Comparison of ENCODE assay signal across 14 mouse cellular contexts in the genomic region with DNA sequence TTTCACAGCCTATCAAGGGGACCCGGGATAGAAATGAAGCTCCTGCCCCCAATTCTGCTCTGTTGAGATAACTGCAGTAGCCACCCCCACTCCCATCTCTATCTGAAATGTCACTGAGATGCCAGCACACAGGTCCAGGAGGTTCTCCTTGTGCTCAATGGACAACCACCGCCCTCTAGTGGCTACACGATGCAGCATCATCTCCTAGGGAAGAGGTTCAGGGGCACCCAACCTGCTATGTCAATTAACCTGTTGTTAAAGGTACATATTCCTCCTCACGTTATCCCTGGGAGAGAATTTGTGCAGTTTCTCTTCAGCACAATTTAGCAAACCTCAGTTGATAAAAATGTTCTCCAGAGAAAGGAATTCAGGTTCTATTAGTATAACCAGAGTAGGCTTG. TPM values are rescaled to one million over a fixed set of nuclear protein-coding genes. Genes with fewer than 3 reads are reported as not detected.
DNase-seq lines count a peak whose midpoint lies in the region; ATAC-seq and TF ChIP-seq lines count a peak whose summit lies in the region.
"Not testable (repeated sequence)": the region's sequence is repeated elsewhere in the genome, so short reads cannot be mapped to it uniquely, and the experiment has no call there.
"Had no signal": no experiment of that assay in that cellular context is flagged by ENCODE, and none has a peak within 500 bp of the region (broad histone marks: within the 10 kb centered on the region; RNA-seq: fewer than 3 reads in every experiment).

No protein-coding gene starts in this region.

- H3K4me3 ChIP-seq in MEL (ENCODE audit: control insufficient read depth in 1 of 2, insufficient read depth in 1 of 2, low read depth in 2 of 2, low read length in 2 of 2); embryonic facial prominence, embryonic 11.5 days (ENCODE audit: low read depth, low read length); hindbrain, embryonic 11.5 days (ENCODE audit: low read depth, low read length); liver, embryonic 14.5 days (ENCODE audit: insufficient read depth in 1 of 2, low read depth in 2 of 2, low read length in 2 of 2): not testable (repeated sequence)

- H3K9ac ChIP-seq in MEL (ENCODE audit: control insufficient read depth, low read depth, low read length, poor library complexity, severe bottlenecking); embryonic facial prominence, embryonic 11.5 days (replicated peaks; ENCODE audit: low read length); hindbrain, embryonic 11.5 days (ENCODE audit: low read depth, low read length); liver, embryonic 14.5 days (replicated peaks): not testable (repeated sequence)

- not testable (repeated sequence) for H3K79me2 ChIP-seq in MEL (ENCODE audit: control insufficient read depth, insufficient read depth, low read length, poor library complexity)

- not testable (repeated sequence) for TF ChIP-seq EP300 in MEL (IDR thresholded peaks at IDR 0.05; ENCODE audit: low read depth in 1 of 2, low read length in 2 of 2)
- TF ChIP-seq EP300 in liver, embryonic 14.5 days (IDR thresholded peaks at IDR 0.05; ENCODE audit: low read depth): peak; percentile 57

- DNase-seq in MEL (ENCODE audit: low read depth, low spot score): peak; percentile 31
- peak; percentile 24 for DNase-seq in c-Kit-positive CD71-positive TER-119-negative erythroid progenitor cells, embryonic 14.5 days (ENCODE audit: low read depth)
- peak; percentile 6 for DNase-seq in embryonic facial prominence, embryonic 11.5 days (ENCODE audit: low spot score)
- peak; percentile 8 for DNase-seq in hindbrain, embryonic 11.5 days (ENCODE audit: low spot score)
- peak; percentile 26 for DNase-seq in layer of hippocampus, adult 9-10 months (ENCODE audit: low spot score)
- peak; percentile 17 to 22 (median 20) for DNase-seq in liver, embryonic 14.5 days (ENCODE audit: low read depth in 3 of 3, low spot score in 3 of 3)
- DNase-seq in retina, embryonic 14.5 days (ENCODE audit: low spot score): peak; percentile 42
- DNase-seq in thymus, postnatal 4 days: peak; percentile 39

- H3K4me2 ChIP-seq in embryonic facial prominence, embryonic 11.5 days (ENCODE audit: low read depth, low read length); hindbrain, embryonic 11.5 days (replicated peaks; ENCODE audit: low read depth, low read length); liver, embryonic 14.5 days (ENCODE audit: low read depth): not testable (repeated sequence)

- not testable (repeated sequence) for H3K27ac ChIP-seq in MEL (ENCODE audit: control insufficient read depth, low read depth, low read length); embryonic facial prominence, embryonic 11.5 days (replicated peaks; ENCODE audit: low read depth, low read length); hindbrain, embryonic 11.5 days (ENCODE audit: low read depth, low read length); liver, embryonic 14.5 days

- not testable (repeated sequence) for ATAC-seq in embryonic facial prominence, embryonic 11.5 days (replicated peaks; ENCODE audit: insufficient number of reproducible peaks, low FRiP score, low TSS enrichment, low read depth); hindbrain, embryonic 11.5 days (ENCODE audit: low FRiP score); liver, embryonic 14.5 days (ENCODE audit: insufficient read depth)

- not testable (repeated sequence) for H3K4me1 ChIP-seq in MEL (ENCODE audit: control insufficient read depth in 1 of 2, insufficient read depth in 2 of 2, low read length in 2 of 2); embryonic facial prominence, embryonic 11.5 days (ENCODE audit: control insufficient read depth, insufficient read depth, low read length); hindbrain, embryonic 11.5 days (replicated peaks; ENCODE audit: control insufficient read depth, insufficient read depth, low read length); liver, embryonic 14.5 days (replicated peaks; ENCODE audit: control insufficient read depth in 2 of 2, insufficient read depth in 2 of 2, low read length in 1 of 2)

- WGBS in embryonic facial prominence, embryonic 11.5 days: 11% methylated on average over 4 of the region's 4 CpGs
- 12% methylated on average over 4 of the region's 4 CpGs for WGBS in hindbrain, embryonic 11.5 days
- WGBS in liver, embryonic 14.5 days (ENCODE audit: insufficient replicate concordance): under 1% methylated on average over 4 of the region's 4 CpGs

- peak; percentile 49 for TF ChIP-seq RAD21 in MEL (IDR thresholded peaks at IDR 0.05; ENCODE audit: low read depth, low read length)

- H3K9me3 ChIP-seq in MEL (replicated peaks; ENCODE audit: insufficient read depth, low read length); embryonic facial prominence, embryonic 11.5 days (replicated peaks; ENCODE audit: control insufficient read depth, low read length); hindbrain, embryonic 11.5 days (ENCODE audit: control insufficient read depth, low read length); liver, embryonic 14.5 days (ENCODE audit: control insufficient read depth, low read length): not testable (repeated sequence)

- not testable (repeated sequence) for H3K36me3 ChIP-seq in MEL (ENCODE audit: control insufficient read depth in 1 of 2, insufficient read depth in 2 of 2, low read length in 2 of 2); embryonic facial prominence, embryonic 11.5 days (replicated peaks; ENCODE audit: control insufficient read depth, insufficient read depth, low read depth, low read length); hindbrain, embryonic 11.5 days (ENCODE audit: control insufficient read depth, insufficient read depth, low read length); liver, embryonic 14.5 days (replicated peaks; ENCODE audit: control insufficient read depth, insufficient read depth, low read depth)

- peak; percentile 28 to 59 (median 51); a peak in 5 of 6 replicates for TF ChIP-seq CTCF in MEL (IDR thresholded peaks at IDR 0.05 in 2 of 3, conservative IDR thresholded peaks at IDR 0.05 in 1 of 3; ENCODE audit: control insufficient read depth in 1 of 3, insufficient read depth in 1 of 3, low read depth in 2 of 3, low read length in 3 of 3, poor library complexity in 1 of 3, severe bottlenecking in 1 of 3)
- TF ChIP-seq CTCF in liver, embryonic 14.5 days (IDR thresholded peaks at IDR 0.05; ENCODE audit: low read depth): peak; percentile 79

- not testable (repeated sequence) for H3K27me3 ChIP-seq in MEL (ENCODE audit: control insufficient read depth in 1 of 2, insufficient read depth in 2 of 2, low read length in 2 of 2); embryonic facial prominence, embryonic 11.5 days (ENCODE audit: control insufficient read depth, insufficient read depth, low read length); hindbrain, embryonic 11.5 days (ENCODE audit: control insufficient read depth, insufficient read depth, low read length); liver, embryonic 14.5 days (ENCODE audit: control insufficient read depth, insufficient read depth, low read length)

- TF ChIP-seq POLR2A in MEL (IDR thresholded peaks at IDR 0.05; ENCODE audit: control insufficient read depth in 1 of 2, insufficient read depth in 1 of 2, low read depth in 1 of 2, low read length in 2 of 2, poor library complexity in 1 of 2): not testable (repeated sequence)

RNA-seq across cellular contexts. Expression of gene Gm6408, which starts 2.2 kb away (rescaled TPM):
- not detected in 2 replicates for total RNA-seq in MEL (2012; rRNA removed)
- not detected for polyA plus RNA-seq in MEL (2012; ENCODE audit: insufficient read depth in 1 of 2, insufficient read length in 2 of 2, low read depth in 1 of 2, low replicate concordance in 2 of 2, missing spikeins in 1 of 2)
- polyA plus RNA-seq in embryonic facial prominence, embryonic 11.5 days (2014; fragmentation: Nextera tagmentation; extraction: Ambion mirVana): not detected in 2 replicates
- not detected in 2 replicates for polyA plus RNA-seq in hindbrain, embryonic 11.5 days (2014; fragmentation: Nextera tagmentation; extraction: Ambion mirVana)
- polyA plus RNA-seq in liver, embryonic 14.5 days (2012; rRNA removed): not detected in 2 replicates
- not detected in 2 replicates for polyA plus RNA-seq in liver, embryonic 14.5 days (2014; fragmentation: Nextera tagmentation; extraction: Ambion mirVana)
- total RNA-seq: adrenal gland, postnatal 4 days; monocyte, adult 5-6 weeks had no signal
- polyA plus RNA-seq: embryonic facial prominence, embryonic 13.5 days; forebrain, embryonic 16.5 days; hindbrain, embryonic 16.5 days; stomach, embryonic 16.5 days had no signal

RNA-seq across cellular contexts. Expression of gene Gm6370, which starts 11.6 kb away (rescaled TPM):
- not detected in 2 replicates for total RNA-seq in MEL (2012; rRNA removed)
- polyA plus RNA-seq in MEL (2012; ENCODE audit: insufficient read depth in 1 of 2, insufficient read length in 2 of 2, low read depth in 1 of 2, low replicate concordance in 2 of 2, missing spikeins in 1 of 2): not detected
- polyA plus RNA-seq in embryonic facial prominence, embryonic 11.5 days (2014; fragmentation: Nextera tagmentation; extraction: Ambion mirVana): not detected in 2 replicates
- not detected in 2 replicates for polyA plus RNA-seq in hindbrain, embryonic 11.5 days (2014; fragmentation: Nextera tagmentation; extraction: Ambion mirVana)
- not detected in 2 replicates for polyA plus RNA-seq in liver, embryonic 14.5 days (2012; rRNA removed)
- not detected in 2 replicates for polyA plus RNA-seq in liver, embryonic 14.5 days (2014; fragmentation: Nextera tagmentation; extraction: Ambion mirVana)
- total RNA-seq: adrenal gland, postnatal 4 days; monocyte, adult 5-6 weeks had no signal
- polyA plus RNA-seq: embryonic facial prominence, embryonic 13.5 days; forebrain, embryonic 16.5 days; hindbrain, embryonic 16.5 days; stomach, embryonic 16.5 days had no signal

RNA-seq across cellular contexts. Expression of gene 4930449I24Rik, which starts 22.6 kb away (rescaled TPM):
- not detected in 2 replicates for total RNA-seq in MEL (2012; rRNA removed)
- polyA plus RNA-seq in MEL (2012; ENCODE audit: insufficient read depth in 1 of 2, insufficient read length in 2 of 2, low read depth in 1 of 2, low replicate concordance in 2 of 2, missing spikeins in 1 of 2): not detected
- polyA plus RNA-seq in embryonic facial prominence, embryonic 11.5 days (2014; fragmentation: Nextera tagmentation; extraction: Ambion mirVana): not detected in 2 replicates
- polyA plus RNA-seq in hindbrain, embryonic 11.5 days (2014; fragmentation: Nextera tagmentation; extraction: Ambion mirVana): not detected in 2 replicates
- not detected in 2 replicates for polyA plus RNA-seq in liver, embryonic 14.5 days (2012; rRNA removed)
- polyA plus RNA-seq in liver, embryonic 14.5 days (2014; fragmentation: Nextera tagmentation; extraction: Ambion mirVana): not detected in 2 replicates
- total RNA-seq: adrenal gland, postnatal 4 days; monocyte, adult 5-6 weeks had no signal
- polyA plus RNA-seq: embryonic facial prominence, embryonic 13.5 days; forebrain, embryonic 16.5 days; hindbrain, embryonic 16.5 days; stomach, embryonic 16.5 days had no signal

RNA-seq across cellular contexts. Expression of gene Gm3402, which starts 34.4 kb away (rescaled TPM):
- total RNA-seq in MEL (2012; rRNA removed): not detected in 2 replicates
- polyA plus RNA-seq in MEL (2012; ENCODE audit: insufficient read depth in 1 of 2, insufficient read length in 2 of 2, low read depth in 1 of 2, low replicate concordance in 2 of 2, missing spikeins in 1 of 2): not detected
- polyA plus RNA-seq in embryonic facial prominence, embryonic 11.5 days (2014; fragmentation: Nextera tagmentation; extraction: Ambion mirVana): not detected in 2 replicates
- polyA plus RNA-seq in hindbrain, embryonic 11.5 days (2014; fragmentation: Nextera tagmentation; extraction: Ambion mirVana): not detected in 2 replicates
- not detected in 2 replicates for polyA plus RNA-seq in liver, embryonic 14.5 days (2012; rRNA removed)
- polyA plus RNA-seq in liver, embryonic 14.5 days (2014; fragmentation: Nextera tagmentation; extraction: Ambion mirVana): not detected in 2 replicates
- total RNA-seq: adrenal gland, postnatal 4 days; monocyte, adult 5-6 weeks had no signal
- polyA plus RNA-seq: embryonic facial prominence, embryonic 13.5 days; forebrain, embryonic 16.5 days; hindbrain, embryonic 16.5 days; stomach, embryonic 16.5 days had no signal

RNA-seq across cellular contexts. Expression of gene Gm3404, which starts 46.0 kb away (rescaled TPM):
- total RNA-seq in MEL (2012; rRNA removed): not detected in 2 replicates
- polyA plus RNA-seq in MEL (2012; ENCODE audit: insufficient read depth in 1 of 2, insufficient read length in 2 of 2, low read depth in 1 of 2, low replicate concordance in 2 of 2, missing spikeins in 1 of 2): not detected
- not detected in 2 replicates for polyA plus RNA-seq in embryonic facial prominence, embryonic 11.5 days (2014; fragmentation: Nextera tagmentation; extraction: Ambion mirVana)
- polyA plus RNA-seq in hindbrain, embryonic 11.5 days (2014; fragmentation: Nextera tagmentation; extraction: Ambion mirVana): not detected in 2 replicates
- not detected in 2 replicates for polyA plus RNA-seq in liver, embryonic 14.5 days (2012; rRNA removed)
- polyA plus RNA-seq in liver, embryonic 14.5 days (2014; fragmentation: Nextera tagmentation; extraction: Ambion mirVana): not detected in 2 replicates
- total RNA-seq: adrenal gland, postnatal 4 days; monocyte, adult 5-6 weeks had no signal
- polyA plus RNA-seq: embryonic facial prominence, embryonic 13.5 days; forebrain, embryonic 16.5 days; hindbrain, embryonic 16.5 days; stomach, embryonic 16.5 days had no signal
